Mouse (Mus musculus) hindbrain, embryonic 12.5 days (tissue): Measurements from ENCODE around the gene Zfand3. TPM values are rescaled to one million over a fixed set of nuclear protein-coding genes. Genes with fewer than 3 reads are reported as not detected.

ENCODE experiments used
- ATAC-seq: fragments of 200-750 bp; cut with Nextera tagmentation; 2 replicates; pipeline ENCODE4 v1.8.0; 2017; ENCODE audit warnings: moderate TSS enrichment; ENCODE audit not compliant: low FRiP score
- H3K27ac ChIP-seq: fragments of 300-500 bp; sonication (generic); 2 replicates; pipeline ENCODE4 v1.5.1; 2016; ENCODE audit warnings: mild to moderate bottlenecking
- H3K27me3 ChIP-seq: fragments of 300-500 bp; sonication (generic); 2 replicates; pipeline ENCODE4 v1.6.1; 2016; ENCODE audit warnings: mild to moderate bottlenecking
- H3K36me3 ChIP-seq: fragments of 300-500 bp; sonication (generic); 2 replicates; pipeline ENCODE4 v1.6.1; 2016; ENCODE audit warnings: mild to moderate bottlenecking
- H3K4me1 ChIP-seq: fragments of 300-500 bp; sonication (generic); 2 replicates; pipeline ENCODE4 v1.6.1; 2016
- H3K4me2 ChIP-seq: fragments of 300-500 bp; sonication (generic); replicated peaks from 2 replicates; pipeline ENCODE4 v1.6.1; 2016; ENCODE audit warnings: mild to moderate bottlenecking
- H3K4me3 ChIP-seq: fragments of 300-500 bp; sonication (generic); 2 replicates; pipeline ENCODE4 v1.5.1; 2016; ENCODE audit warnings: mild to moderate bottlenecking
- H3K9ac ChIP-seq: fragments of 300-500 bp; sonication (generic); 2 replicates; pipeline ENCODE4 v1.6.1; 2016; ENCODE audit warnings: mild to moderate bottlenecking, moderate library complexity
- H3K9me3 ChIP-seq: fragments of 300-500 bp; sonication (generic); replicated peaks from 2 replicates; pipeline ENCODE4 v1.6.1; 2016; ENCODE audit warnings: mild to moderate bottlenecking
- WGBS: fragments of 180-500 bp; shearing (Covaris S2); methylation state at CpG from one replicate; pipeline ENCODE4 v1.1.7; 2016; 5-methylcytosine and 5-hydroxymethylcytosine counted together
- polyA plus RNA-seq: library from polyadenylated mRNA; unstranded; fragments of >200 nt; fragmentation: Nextera tagmentation; extraction: Ambion mirVana; gene quantifications from 2 replicates; pipeline ENCODE4 v1.2.1, GENCODE M21; 2016

Zfand3 gene
- polyA plus RNA-seq, 1 experiment from 2014 or later: 95.1 TPM

DNA sequence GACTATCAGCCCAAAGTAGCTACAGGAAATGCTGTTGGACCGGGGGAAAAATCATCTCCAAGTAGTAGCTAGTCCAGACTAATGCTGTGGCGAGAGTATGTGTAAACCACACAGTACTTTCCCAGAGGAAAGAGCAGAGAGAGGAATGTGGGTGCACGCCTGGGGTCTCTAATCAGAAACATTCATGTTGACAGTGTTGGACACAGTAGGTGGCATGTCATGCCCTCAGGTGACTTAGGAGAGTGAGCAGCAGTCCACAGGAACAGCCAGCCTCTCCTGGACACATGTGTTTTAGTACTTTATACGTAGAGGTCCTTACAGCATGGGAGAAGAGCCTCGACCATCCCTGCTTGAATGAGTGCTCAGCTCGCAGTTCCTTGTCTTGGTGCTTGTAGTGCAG lies 159.3 kb downstream of the Zfand3 start:
- ATAC-seq: no peak
- Histone ChIP-seq H3K36me3 (no peaks in the 10 kb centered on the region), H3K4me2 (no peak overlapping the region), H3K27ac (no peak overlapping the region), H3K9ac (no peak overlapping the region), H3K4me1 (peaks cover 17% of the 10 kb centered on the region), H3K9me3 (no peaks in the 10 kb centered on the region), H3K27me3 (no peaks in the 10 kb centered on the region), H3K4me3 (no peak overlapping the region)
- WGBS: 80% methylated on average over 6 of the region's 6 CpGs

- H3K4me1 ChIP-seq: peaks cover 11% of the 10 kb centered on the region
- no peaks in the 10 kb centered on the region for H3K36me3 ChIP-seq
- 62% methylated on average over 9 of the region's 9 CpGs for WGBS
- H3K4me3 ChIP-seq: no peak overlapping the region
- no peak overlapping the region for H3K4me2 ChIP-seq
- no peak for ATAC-seq
- H3K27ac ChIP-seq: no peak overlapping the region
- H3K9me3 ChIP-seq: no peaks in the 10 kb centered on the region
- no peak overlapping the region for H3K9ac ChIP-seq
- no peaks in the 10 kb centered on the region for H3K27me3 ChIP-seq
These were observed 160.3 kb downstream of the Zfand3 start for GRCm38 (mm10) chr17:30164818-30165217.

DNA sequence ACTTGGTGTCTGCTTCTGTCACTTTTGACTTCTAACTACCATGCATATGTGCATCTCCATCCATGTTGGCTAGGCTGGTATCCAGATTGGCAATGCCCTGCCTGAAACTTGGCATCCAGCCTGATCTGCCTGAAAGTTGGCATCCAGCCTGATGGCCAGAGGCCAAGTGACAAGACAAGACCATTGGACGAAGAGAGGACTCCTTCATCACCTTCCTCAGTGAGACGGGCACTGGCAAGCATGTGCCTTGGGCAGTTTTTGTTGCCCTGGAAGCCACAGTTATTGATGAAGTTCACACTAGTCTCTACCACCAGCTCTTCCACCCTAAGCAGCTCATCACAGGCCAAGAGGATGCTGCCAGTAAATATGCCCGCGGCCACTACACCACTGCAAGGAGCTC lies 172.9 kb downstream of the Zfand3 start:
- peaks cover 6% of the 10 kb centered on the region for H3K36me3 ChIP-seq
- no peaks in the 10 kb centered on the region for H3K9me3 ChIP-seq
- no peak overlapping the region for H3K9ac ChIP-seq
- no peak overlapping the region for H3K27ac ChIP-seq
- H3K4me3 ChIP-seq: no peak overlapping the region
- no peaks in the 10 kb centered on the region for H3K27me3 ChIP-seq
- no peak overlapping the region for H3K4me2 ChIP-seq
- 0 out of 2 replicates have a peak, but pooled peaks cover 6% of the 10 kb centered on the region for H3K4me1 ChIP-seq
- WGBS: 90% methylated on average over 4 of the region's 4 CpGs
- ATAC-seq: no peak

DNA sequence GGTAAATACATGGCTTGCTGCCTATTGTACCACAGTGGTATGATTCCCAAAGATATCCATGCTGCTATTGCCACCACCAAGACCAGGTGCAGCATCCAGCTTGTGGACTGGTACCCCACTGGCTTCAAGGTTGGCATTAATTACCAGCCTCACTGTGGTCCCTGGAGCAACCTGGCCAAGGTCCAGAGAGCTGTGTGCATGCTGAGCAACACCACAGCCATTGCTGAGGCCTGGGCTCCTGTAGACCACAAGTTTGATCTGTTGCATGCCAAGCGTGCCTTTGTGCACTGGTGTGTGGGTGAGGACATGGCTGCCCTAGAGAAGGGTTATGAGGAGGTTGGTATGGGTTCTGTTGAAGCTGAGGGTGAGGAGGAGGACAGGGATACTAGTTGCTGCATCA lies 173.9 kb downstream of the Zfand3 start:
- Histone ChIP-seq H3K36me3 (peaks cover 6% of the 10 kb centered on the region), H3K4me1 (peaks cover 6% of the 10 kb centered on the region; the same call in 1 of the 2 replicates), H3K4me2 (no peak overlapping the region), H3K4me3 (no peak overlapping the region), H3K27me3 (no peaks in the 10 kb centered on the region), H3K9ac (no peak overlapping the region), H3K9me3 (no peaks in the 10 kb centered on the region), H3K27ac (no peak overlapping the region)
- ATAC-seq: no peak
- WGBS: 82% methylated on average over 1 of the region's 1 CpGs

DNA sequence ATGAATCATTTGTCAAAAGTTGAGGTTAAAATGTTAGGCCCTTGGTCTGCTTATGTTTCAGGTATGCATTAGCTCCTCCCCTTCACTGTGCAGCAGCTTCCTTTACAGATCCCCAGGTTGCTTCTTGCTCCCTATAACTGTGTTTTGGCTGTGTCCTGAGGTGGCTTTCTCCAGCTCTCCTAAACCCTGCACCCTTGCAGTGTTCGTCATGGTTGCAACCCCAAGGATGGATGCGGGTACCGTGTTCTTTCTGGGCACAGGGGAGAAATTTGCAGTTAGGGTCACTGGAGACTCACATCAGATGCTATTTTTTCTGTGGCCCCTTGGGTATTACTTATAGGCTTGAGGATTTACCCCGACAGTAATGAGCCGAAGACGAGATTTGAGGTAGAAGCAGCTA lies 175.7 kb downstream of the Zfand3 start:
- Histone ChIP-seq H3K9ac (no peak overlapping the region), H3K36me3 (peaks cover 6% of the 10 kb centered on the region), H3K27ac (no peak overlapping the region), H3K4me1 (peaks cover 6% of the 10 kb centered on the region; the same call in 1 of the 2 replicates), H3K9me3 (no peaks in the 10 kb centered on the region), H3K4me3 (no peak overlapping the region), H3K27me3 (no peaks in the 10 kb centered on the region), H3K4me2 (no peak overlapping the region)
- 84% methylated on average over 6 of the region's 6 CpGs for WGBS
- ATAC-seq: no peak

GRCm38 (mm10) chr17:30181554-30181953 lies 177.0 kb downstream of the Zfand3 start:
- Histone ChIP-seq H3K9ac (no peak overlapping the region), H3K36me3 (peaks cover 6% of the 10 kb centered on the region), H3K27me3 (no peaks in the 10 kb centered on the region), H3K9me3 (no peaks in the 10 kb centered on the region), H3K27ac (no peak overlapping the region), H3K4me2 (no peak overlapping the region), H3K4me1 (peaks cover 6% of the 10 kb centered on the region; the same call in 1 of the 2 replicates), H3K4me3 (no peak overlapping the region)
- WGBS: 95% methylated on average over 4 of the region's 4 CpGs
- ATAC-seq: no peak

GRCm38 (mm10) chr17:30182063-30182462 lies 177.5 kb downstream of the Zfand3 start:
- H3K9me3 ChIP-seq: no peaks in the 10 kb centered on the region
- H3K27ac ChIP-seq: no peak overlapping the region
- H3K4me1 ChIP-seq: peaks cover 8% of the 10 kb centered on the region
- peaks cover 6% of the 10 kb centered on the region for H3K36me3 ChIP-seq
- H3K4me3 ChIP-seq: no peak overlapping the region
- H3K4me2 ChIP-seq: no peak overlapping the region
- WGBS: 93% methylated on average over 2 of the region's 2 CpGs
- H3K27me3 ChIP-seq: no peaks in the 10 kb centered on the region
- no peak for ATAC-seq
- H3K9ac ChIP-seq: no peak overlapping the region

DNA sequence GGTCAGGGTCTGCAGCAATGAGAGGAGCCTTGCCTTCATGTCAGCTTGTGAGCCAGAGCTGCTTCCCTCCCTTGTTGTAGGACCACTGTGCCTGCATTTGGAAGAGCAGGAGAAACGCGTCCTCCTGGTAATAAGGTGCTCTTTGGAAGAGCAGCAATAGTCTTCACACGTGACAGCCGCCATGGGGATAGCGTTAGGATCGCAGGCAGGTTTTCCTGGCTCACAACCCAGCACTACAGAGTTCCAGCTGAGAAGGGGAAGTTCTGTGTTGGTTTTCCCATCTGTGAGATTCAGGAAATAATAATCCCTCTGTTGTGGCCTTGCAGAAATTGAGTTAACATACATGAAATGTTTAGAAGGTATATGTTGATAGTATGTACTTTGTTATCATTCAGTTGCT lies 179.0 kb downstream of the Zfand3 start:
- no peak overlapping the region for H3K4me3 ChIP-seq
- no peaks in the 10 kb centered on the region for H3K27me3 ChIP-seq
- H3K9ac ChIP-seq: no peak overlapping the region
- no peaks in the 10 kb centered on the region for H3K9me3 ChIP-seq
- ATAC-seq: no peak
- H3K36me3 ChIP-seq: no peaks in the 10 kb centered on the region
- no peak overlapping the region for H3K27ac ChIP-seq
- 91% methylated on average over 6 of the region's 6 CpGs for whole genome bisulfite sequencing
- no peak overlapping the region for H3K4me2 ChIP-seq
- H3K4me1 ChIP-seq: peaks cover 17% of the 10 kb centered on the region

GRCm38 (mm10) chr17:30187154-30187553 lies 182.6 kb downstream of the Zfand3 start:
- WGBS: 91% methylated on average over 6 of the region's 6 CpGs
- H3K9me3 ChIP-seq: no peaks in the 10 kb centered on the region
- H3K27me3 ChIP-seq: no peaks in the 10 kb centered on the region
- peak overlapping the region; percentile 87 for H3K27ac ChIP-seq
- H3K4me1 ChIP-seq: peaks cover 48% of the 10 kb centered on the region
- no peaks in the 10 kb centered on the region for H3K36me3 ChIP-seq
- no peak for ATAC-seq
- H3K9ac ChIP-seq: no peak overlapping the region
- H3K4me3 ChIP-seq: no peak overlapping the region
- no peak overlapping the region for H3K4me2 ChIP-seq

DNA sequence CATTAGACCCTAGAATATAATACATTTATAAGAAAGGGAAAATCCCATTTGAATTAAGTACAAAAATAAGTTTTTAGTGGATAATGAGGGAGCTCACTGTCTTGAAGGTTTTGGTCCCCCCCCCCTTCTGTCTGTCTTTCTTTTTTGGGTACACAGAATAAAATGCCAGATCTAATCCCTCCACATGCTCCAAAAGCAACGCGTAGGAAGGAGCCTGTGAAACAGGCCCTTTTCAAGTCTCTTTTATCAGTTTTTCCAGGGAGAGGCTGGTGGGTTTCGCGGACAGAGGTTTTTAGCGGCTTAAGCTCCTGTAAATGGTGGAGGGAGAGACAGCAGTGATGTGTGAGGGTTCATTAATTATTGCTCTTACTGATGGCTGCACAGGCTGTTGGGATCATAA lies 183.0 kb downstream of the Zfand3 start:
- no peaks in the 10 kb centered on the region for H3K9me3 ChIP-seq
- peak overlapping the region; percentile 87 for H3K27ac ChIP-seq
- peak overlapping the region; percentile 9; the same call in 1 of the 2 replicates for H3K9ac ChIP-seq
- 0 out of 2 replicates have a peak overlapping the region, but pooled peaks have one; percentile 16 for H3K4me2 ChIP-seq
- peaks cover 51% of the 10 kb centered on the region for H3K4me1 ChIP-seq
- ATAC-seq: no peak
- H3K4me3 ChIP-seq: no peak overlapping the region
- WGBS: 42% methylated on average over 5 of the region's 5 CpGs
- H3K36me3 ChIP-seq: 0 out of 2 replicates have a peak, but pooled peaks cover under 1% of the 10 kb centered on the region
- no peaks in the 10 kb centered on the region for H3K27me3 ChIP-seq

DNA sequence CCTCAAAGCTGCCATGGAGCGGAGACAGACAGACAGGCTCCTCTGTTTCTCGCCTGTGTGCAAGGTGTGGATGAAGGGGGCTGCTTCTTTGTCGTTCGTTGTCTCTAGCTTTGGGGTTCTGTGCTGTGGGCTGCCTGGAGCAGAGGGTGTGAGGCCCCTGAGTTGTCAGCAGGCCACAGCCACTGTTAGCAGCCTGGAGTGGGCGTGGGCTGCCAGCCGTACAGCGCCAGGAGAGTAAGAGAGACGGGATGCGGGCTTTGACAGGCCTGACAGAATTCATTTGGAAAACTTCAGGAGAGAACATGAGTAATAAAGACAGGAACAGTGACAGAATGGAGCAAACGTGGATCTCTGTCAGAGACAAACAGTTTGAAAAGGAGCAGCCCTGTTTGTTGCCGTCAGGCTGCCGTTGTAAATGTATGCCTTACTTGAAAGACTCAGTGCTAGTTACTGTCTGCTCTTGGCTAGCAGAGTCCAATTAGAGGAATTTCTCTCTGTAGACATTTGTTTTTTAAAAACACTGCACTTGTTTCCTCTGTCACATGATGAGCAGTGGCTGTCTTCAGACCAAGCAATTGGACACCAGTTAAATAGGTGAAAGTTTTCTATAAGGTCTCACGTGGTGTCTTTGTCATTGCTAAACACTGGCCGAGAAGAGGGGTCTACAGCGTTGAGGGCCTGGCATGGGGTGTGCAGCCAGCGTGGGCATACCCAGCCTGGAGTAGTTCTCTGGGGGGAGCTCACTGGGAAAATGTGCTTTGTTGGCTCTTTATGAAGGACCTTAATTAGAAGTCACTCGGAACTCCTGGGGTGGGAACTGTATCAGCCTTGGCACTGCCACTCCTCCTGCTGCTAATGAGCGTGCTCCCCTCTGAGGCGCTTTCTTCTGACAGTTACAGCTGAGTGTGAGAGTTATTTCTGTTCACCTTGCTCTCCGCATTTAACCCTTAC lies 183.8 kb downstream of the Zfand3 start:
- H3K27ac ChIP-seq: peak overlapping the region; percentile 87
- H3K9me3 ChIP-seq: no peaks in the 10 kb centered on the region
- H3K4me3 ChIP-seq: no peak overlapping the region
- peak; percentile 60 for ATAC-seq
- 0 out of 2 replicates have a peak overlapping the region, but pooled peaks have one; percentile 16 for H3K4me2 ChIP-seq
- H3K9ac ChIP-seq: peak overlapping the region; percentile 9; the same call in 1 of the 2 replicates
- 21% methylated on average over 20 of the region's 20 CpGs for WGBS
- peaks cover 58% of the 10 kb centered on the region for H3K4me1 ChIP-seq
- no peaks in the 10 kb centered on the region for H3K27me3 ChIP-seq
- H3K36me3 ChIP-seq: 0 out of 2 replicates have a peak, but pooled peaks cover 3% of the 10 kb centered on the region

GRCm38 (mm10) chr17:30191097-30191640 lies 186.6 kb downstream of the Zfand3 start:
- Histone ChIP-seq H3K4me3 (no peak overlapping the region), H3K27ac (no peak overlapping the region), H3K4me1 (peaks cover 84% of the 10 kb centered on the region), H3K9me3 (no peaks in the 10 kb centered on the region), H3K4me2 (no peak overlapping the region), H3K36me3 (0 out of 2 replicates have a peak, but pooled peaks cover 3% of the 10 kb centered on the region), H3K27me3 (no peaks in the 10 kb centered on the region), H3K9ac (0 out of 2 replicates have a peak overlapping the region, but pooled peaks have one; percentile 18)
- 69% methylated on average over 11 of the region's 11 CpGs for WGBS
- no peak for ATAC-seq
